Mouse (Mus musculus) right cerebral cortex, postnatal 36 days (tissue): ENCODE measurements around the gene Dgcr8.
"Not testable (repeated sequence)": the region's sequence is repeated elsewhere in the genome, so short reads cannot be mapped to it uniquely, and the experiment has no call there.

Source experiments
- DNase-seq, 2 experiments: peaks; one replicate each; pipeline ENCODE4 v3.0.0; 2022; ENCODE audit warnings: low spot score in 2 of 2, mixed read lengths in 1 of 2

Dgcr8 gene

DNA sequence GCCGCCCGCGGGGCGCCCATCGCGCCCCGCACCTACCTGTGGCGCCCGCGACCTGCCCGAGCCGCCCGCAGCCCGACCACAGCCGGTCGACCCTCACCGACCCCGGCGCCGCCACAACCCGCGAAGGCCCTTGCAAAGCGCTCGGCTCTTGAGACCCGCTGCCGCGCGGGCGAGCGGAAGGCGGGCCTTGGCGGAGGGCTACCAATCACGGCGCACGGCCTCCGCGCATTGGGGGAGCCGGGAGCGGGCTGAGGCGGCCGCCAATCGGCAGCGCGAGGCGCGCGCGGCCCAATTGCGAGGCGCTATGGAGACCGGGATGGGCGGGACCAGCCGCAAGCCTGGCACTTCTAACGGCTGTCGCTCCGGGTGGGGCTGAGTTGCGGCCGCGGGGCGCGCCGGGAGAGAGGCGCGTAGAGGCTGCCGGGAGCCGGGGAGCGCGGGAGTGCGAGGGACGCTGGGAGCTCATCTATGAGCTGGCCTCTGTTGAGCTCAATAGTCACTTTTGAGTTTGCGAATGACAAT is at the start of gene Dgcr8:
TSS of gene Dgcr8 (minus strand) at position 180 of the 522 bp plus-strand sequence.
- DNase-seq, result peak; percentile 98

DNA sequence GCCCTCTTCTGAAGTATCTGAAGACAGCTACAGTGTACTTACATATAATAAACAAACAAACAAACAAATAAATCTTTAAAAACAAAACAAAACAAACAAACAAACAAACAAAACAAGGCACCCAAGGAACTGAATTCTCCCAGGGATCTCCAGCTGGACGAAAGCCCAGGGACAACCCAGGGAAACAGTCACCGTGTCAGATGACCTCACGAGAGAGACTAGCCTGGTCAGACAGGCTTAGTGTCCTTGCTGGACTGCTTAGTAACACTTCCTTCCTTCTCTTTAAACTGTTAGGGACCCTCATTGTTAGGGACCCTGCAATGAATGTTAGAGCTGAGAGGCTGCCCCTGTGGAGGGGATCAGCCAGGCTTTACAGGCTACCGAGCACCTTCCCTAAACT is 48.2 kb upstream of the Dgcr8 start:
- no peak for DNase-seq

- DNase-seq, result no peak
Measured at GRCm38 (mm10) chr16:18335981-18336380, 46.9 kb upstream of the Dgcr8 start.

DNA sequence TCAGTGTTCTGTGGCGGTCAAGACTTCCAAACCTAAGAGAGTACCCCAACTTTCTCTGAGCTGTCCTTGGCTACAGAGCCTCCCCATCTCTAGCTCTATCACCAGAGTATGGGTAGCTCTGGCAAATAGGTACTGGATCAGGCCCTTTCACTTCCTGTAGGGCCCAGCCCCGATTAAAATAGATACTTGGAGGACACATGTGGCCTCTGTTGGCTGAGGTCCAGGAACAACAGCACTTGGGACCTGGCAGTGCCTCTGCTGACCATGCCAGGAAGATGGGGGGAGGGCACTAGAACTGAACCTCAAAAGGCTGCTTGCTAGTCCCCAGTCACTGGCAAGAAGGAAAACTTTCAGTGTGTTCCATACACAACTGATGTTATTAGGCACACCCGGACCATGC is 44.9 kb upstream of the Dgcr8 start:
- no peak for DNase-seq

DNA sequence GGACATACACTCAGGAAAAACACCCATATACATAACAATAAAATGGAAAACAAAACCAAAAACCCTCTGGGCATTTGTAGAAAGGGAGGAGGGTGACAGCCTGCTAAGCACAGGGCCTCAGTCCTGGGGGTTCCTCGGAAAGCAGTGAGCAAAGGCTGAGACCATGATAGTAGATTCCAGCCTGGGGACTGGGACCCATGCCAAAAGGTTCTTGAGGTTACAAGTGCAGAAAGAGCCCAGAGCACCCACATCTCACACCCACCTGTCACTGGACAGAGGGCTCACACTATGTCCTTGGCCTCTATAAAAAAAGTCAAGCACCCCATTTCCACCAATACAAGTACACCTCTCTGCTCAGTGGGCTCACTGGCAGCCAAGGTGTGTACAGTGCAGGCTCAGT is 39.5 kb upstream of the Dgcr8 start:
- no peak for DNase-seq

GRCm38 (mm10) chr16:18327936-18328335 is 38.9 kb upstream of the Dgcr8 start:
- DNase-seq, result no peak

- DNase-seq, result no peak
Measured at GRCm38 (mm10) chr16:18325741-18326140, 36.7 kb upstream of the Dgcr8 start.

- DNase-seq, result no peak
Measured at GRCm38 (mm10) chr16:18324031-18324430, 35.0 kb upstream of the Dgcr8 start.

DNA sequence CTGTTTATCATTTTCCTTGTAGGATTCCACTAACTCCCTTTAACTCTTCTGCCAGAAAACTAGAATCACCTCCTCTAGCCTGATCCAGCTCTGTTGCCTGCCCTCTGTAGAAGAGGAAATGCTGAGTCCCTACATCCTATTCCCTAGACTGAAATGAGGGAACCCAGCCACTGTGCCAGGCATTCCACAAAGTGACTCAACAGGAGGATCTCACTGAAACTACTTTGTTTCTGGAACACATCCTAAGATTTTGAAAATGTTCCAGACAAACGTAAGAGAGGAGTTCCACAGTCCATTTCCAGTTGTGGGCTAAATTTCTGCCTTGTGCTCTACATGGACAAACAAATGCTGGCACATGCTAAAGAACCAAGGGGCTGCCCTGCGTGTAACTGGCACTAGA is 34.4 kb upstream of the Dgcr8 start:
- DNase-seq, result no peak

- no peak for DNase-seq
Measured at GRCm38 (mm10) chr16:18321443-18321842, 32.4 kb upstream of the Dgcr8 start.

- DNase-seq, result no peak
Measured at GRCm38 (mm10) chr16:18318992-18319391, 29.9 kb upstream of the Dgcr8 start.

DNA sequence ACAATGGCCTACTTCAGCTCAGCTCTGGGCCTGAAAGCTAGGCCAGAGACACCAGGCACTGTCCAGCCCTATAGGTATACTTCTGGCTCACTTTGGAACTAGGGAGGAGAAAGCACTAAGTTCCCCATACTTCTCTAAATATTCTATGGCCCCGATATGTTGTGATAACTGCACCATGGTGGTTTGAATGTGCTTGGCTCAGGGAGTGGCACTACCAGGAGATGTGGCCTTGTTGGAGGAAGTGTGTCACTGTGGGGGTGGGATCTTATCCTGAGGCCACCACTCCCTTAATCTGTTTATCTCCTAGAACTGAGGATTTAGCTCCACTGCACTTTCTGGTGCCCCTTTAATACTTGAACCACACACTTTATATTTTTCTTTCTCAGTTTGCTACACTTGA is 19.1 kb upstream of the Dgcr8 start:
- DNase-seq, result no peak

GRCm38 (mm10) chr16:18289614-18290013 is 568 bp upstream of the Dgcr8 start:
- DNase-seq, result not testable (repeated sequence)

- DNase-seq, result no peak
Measured at GRCm38 (mm10) chr16:18288581-18289061, 425 bp downstream of the Dgcr8 start.

- DNase-seq, result no peak
Measured at GRCm38 (mm10) chr16:18288166-18288565, 880 bp downstream of the Dgcr8 start.

DNA sequence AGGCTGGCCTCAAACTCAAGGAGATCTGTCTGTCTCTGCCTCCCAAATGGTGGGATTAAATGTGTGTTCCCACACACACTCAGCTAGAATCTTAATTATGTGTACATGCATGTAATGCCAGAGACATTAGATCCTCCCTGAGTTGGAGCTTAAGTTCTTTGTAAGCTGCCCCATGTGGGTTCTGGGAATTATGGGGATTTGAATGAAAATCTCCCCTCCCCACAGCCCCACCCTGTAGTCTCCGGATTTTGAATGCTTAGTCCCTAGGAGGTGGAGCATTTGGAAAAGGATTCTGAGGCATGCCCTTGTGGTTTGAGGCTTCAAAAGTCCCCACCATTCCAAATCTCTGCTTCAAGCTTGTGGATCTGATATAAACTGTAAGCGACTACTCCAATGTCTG is 13.9 kb downstream of the Dgcr8 start:
- DNase-seq, result no peak

GRCm38 (mm10) chr16:18268182-18268581 is 20.9 kb downstream of the Dgcr8 start:
- DNase-seq, result no peak

GRCm38 (mm10) chr16:18265024-18265423 is 24.0 kb downstream of the Dgcr8 start:
- no peak for DNase-seq

DNA sequence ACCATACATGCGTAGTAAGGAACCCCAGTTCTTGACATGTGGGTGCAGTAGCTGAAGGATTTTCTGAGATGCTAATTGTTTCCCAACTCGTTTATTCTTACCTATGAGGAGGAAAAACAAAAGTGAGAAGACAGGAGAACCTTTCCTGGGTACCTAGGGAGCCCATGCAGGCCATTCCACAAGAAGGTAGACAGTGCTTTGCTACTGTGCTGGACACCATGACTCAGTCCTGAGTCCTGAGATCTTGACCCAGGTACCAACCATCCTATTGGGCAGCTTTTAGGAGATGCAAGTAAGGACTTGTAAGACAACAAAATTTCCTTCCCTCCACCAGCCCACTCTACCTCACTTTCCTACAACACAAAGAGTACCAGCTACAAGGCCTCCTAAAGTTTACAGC is 30.8 kb downstream of the Dgcr8 start, which contains the start of gene Gm49776:
TSS of gene Gm49776 (minus strand) at position 101 of the 400 bp plus-strand sequence.
- no peak for DNase-seq

GRCm38 (mm10) chr16:18253866-18254265 is 35.2 kb downstream of the Dgcr8 start:
- no peak for DNase-seq

- no peak for DNase-seq
Measured at GRCm38 (mm10) chr16:18252736-18253135, 36.3 kb downstream of the Dgcr8 start.

DNA sequence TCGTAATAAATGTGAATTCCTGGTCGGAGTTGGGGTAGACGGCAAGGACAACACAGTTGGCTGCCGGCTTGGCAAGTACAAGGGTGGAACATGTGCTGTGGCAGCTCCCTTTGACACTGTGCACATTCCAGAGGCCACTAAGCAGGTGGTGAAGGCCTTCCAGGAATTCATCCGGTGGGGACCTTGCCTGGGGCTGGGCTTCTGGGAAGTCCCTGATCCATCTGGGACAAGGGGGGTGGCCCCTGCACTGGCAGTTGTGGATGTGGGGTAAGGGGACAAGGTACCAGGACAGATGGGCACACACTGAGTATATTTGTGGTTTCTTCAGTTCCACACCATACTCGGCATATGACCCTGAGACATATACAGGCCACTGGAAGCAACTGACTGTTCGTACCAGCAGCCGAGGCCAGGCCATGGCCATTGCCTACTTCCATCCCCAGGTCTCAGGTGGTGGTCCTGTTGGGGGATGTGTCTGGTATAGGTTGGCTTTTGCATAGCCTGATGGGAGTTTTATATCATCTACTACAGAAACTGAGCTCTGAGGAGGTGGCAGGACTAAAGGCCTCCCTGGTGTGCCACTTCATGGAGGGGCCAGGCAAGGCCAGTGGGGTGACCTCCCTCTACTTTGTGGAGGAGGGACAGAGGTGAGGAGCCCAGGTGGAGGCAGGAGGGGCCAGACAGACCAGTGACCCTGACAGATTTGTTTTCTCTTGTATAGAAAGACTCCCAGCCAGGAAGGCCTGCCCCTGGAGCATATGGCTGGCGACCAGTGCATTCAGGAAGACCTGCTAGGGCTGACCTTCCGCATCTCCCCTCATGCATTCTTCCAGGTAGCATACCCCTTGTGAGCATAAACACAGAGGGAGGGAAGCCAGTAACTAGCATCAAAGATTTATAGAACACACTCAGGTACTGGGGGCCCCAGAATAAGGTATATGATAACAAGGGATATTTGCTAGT is 37.9 kb downstream of the Dgcr8 start:
- DNase-seq, result no peak

- no peak for DNase-seq
Measured at GRCm38 (mm10) chr16:18250231-18250630, 38.8 kb downstream of the Dgcr8 start.
